Mouse (Mus musculus): ENCODE data around the gene Cdcp1.

Cdcp1 gene

DNA sequence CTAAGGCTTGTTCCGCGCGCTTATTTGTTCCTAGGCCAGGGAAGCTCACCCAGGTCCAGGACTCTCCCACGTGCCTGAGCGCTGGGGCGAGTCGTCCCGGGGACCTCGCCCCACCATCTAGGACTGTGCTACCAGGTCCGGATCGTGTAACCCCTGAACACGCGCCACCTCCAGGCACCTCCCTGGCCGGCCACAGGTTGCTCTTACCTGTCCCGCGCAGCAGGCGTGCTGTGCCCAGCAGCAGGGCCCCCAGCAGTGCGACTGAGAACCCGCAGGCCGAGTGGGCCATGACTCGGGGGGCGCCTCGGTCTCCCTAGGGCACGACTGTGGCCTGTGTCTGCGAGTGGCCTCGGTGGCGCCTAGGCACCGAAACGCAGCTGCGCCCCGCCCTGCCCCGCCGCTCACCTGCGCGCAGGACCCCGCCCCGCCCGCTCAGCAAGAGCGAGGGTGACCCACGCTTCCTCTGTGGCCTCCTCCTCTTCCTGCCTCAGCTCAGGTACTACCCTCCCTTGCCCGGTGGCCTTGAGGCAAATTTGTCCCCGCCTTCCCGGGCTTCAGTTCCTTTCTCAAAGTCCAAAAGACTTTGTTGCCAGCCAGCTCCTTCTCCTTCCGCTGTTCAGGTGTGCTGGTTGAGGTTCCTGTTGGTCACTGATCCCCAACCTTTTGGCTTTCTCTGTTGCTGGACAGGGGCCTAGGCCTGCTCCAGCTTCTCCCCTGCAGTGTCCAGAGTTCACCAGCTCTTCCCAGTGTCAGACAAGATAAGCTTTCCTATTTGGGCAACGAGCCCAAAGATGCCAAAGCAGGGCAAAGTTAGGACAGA lies at the start of gene Cdcp1:
Gene Cdcp1, minus strand, starts transcription at position 418 of the 820 bp plus-strand sequence.
- no peak for DNase-seq (ENCODE audit: low spot score in 2 of 2)

DNA sequence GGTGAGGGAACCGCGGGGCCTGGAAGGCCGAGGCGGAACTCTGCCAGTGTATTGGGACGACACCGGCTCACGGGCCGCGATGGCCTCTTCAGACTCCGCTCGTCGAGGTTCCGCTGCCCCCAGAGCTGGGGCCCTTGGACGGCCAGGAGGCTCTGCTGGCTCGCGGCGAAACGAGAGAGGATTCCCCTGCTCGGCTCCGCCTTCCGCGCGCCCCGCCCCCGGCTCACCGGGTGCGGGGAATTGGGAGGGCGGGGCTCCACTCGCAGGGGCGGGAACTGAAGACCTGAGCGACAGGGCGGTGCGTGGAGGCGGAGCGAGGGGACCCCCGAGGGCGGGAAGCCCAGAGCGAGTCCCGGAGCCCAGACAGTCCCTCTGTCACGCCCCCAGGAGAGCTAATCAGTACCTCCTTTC lies 44.8 kb upstream of the Cdcp1 start, which contains the start of gene Tmem158:
Gene Tmem158, minus strand, starts transcription at position 154 of the 411 bp plus-strand sequence.
- DNase-seq (ENCODE audit: low spot score in 2 of 2) = peak; percentile 77 to 85

DNA sequence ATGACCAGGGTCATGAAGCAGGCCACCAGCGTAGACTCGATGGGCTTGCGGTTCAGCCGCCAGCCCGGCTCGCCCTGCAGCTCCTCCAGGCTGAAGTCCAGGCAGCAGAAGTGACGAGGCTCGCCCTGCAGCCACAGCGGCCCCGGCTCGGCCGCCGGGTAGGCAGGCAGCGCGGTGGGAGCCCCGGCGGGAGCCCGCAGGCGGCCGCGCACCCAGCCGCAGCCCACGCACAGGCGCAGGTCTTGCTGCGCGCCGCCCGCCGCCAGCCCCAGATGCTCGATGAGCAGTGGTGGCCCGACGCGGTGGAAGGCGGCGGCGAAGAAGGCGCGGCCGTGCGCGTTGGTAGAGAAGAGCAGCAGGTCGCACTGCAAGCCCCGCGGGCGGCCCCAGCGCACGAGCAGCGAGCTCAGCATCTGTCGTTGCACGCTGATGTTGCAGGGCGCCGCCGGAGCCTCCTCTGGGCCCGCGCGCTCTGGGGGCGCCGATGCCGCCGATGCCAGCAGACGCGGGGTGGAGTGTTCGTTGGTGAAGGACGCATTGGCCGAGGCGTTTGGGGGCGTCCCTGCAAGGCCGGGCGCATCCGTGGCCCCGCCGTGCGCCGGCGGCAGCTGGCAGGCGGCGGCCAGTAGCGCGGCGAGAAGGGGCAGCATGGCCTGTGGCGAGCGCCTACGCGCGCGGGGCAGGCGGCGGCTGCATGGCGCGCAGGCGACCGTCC lies 44.2 kb upstream of the Cdcp1 start:
- DNase-seq (ENCODE audit: low spot score in 2 of 2) = peak; percentile 55 to 65

DNA sequence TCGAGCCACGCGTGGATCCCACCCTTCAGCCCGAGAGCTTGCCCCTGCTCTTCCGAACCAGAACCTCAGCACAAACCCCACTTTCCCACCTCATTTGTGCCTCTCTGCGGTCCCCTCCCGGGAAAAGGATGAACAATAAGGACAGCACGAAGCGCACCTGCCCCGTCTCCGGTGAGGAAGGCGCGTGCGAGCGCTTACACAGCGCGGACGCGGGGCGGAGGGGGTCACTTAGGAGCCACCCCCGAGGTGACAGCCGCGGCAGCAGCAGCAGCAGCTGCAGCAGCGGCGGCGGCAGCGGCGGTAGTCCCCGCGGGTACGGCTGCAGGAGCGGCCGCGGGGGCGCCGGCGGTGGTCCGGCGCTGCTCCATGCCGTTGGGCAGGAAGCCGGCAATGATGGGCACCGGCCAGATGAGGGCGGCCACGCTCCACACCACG lies 43.6 kb upstream of the Cdcp1 start:
- peak in 1 of 2 experiments; percentile 81 for DNase-seq (ENCODE audit: low spot score in 2 of 2)

DNA sequence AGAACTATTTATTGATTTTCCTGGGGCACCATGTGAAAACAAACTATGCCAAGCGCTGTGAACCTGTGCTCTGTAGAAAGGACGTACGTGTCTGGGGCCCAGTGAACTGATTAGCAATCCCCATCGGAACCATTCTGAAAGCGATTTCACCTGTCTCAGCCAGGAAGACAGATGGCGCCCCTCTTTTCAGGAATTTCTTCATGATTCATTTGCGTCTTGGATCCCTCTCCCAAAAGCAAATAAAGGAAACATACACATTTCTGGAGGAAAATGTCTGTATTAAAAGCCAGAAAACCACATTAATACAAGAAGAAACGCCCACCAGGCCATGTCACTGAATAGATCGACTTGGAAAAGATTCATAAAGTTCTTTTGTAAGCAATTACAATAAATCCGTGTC lies 43.0 kb upstream of the Cdcp1 start:
- no peak for DNase-seq (ENCODE audit: low spot score in 2 of 2)

DNA sequence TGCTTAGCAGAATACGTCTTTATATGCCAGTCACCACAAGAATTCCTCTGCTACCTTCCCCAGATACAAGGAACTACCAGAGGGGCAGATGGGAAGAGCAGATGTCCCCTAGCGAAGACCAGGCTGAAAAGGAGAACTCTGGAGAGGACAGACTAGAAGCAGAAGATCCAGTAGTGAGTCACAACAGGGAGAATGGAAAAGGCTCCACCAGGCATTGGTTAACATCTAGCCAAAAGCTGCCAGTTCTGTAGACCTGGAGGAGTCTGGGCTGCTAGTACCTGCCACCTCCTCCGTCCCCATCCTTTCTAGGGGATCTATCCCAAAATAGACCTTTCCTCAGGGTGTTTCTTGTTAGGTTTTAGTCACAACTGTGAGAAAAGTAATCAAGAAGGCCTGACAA lies 39.9 kb upstream of the Cdcp1 start:
- no peak for DNase-seq (ENCODE audit: low spot score in 2 of 2)

DNA sequence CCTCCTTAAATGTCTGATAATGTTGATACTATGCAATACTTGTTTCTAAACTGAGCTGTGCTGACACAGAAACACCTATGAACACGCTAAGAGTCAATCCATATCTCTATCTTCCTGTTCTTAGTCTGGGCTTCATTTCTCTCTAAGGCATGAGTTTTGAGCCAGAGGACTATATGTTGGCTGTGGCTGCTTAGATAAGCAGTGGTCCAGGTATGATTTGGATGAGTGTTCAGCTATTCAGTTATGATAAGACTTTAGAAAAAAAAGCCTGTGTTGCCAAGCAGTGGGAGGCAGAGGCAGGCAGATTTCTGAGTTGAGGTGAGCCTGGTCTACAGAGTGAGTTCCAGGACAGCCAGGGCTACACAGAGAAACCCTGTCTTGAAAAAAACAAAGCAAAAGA lies 32.2 kb upstream of the Cdcp1 start:
- no peak for DNase-seq (ENCODE audit: low spot score in 2 of 2)

DNA sequence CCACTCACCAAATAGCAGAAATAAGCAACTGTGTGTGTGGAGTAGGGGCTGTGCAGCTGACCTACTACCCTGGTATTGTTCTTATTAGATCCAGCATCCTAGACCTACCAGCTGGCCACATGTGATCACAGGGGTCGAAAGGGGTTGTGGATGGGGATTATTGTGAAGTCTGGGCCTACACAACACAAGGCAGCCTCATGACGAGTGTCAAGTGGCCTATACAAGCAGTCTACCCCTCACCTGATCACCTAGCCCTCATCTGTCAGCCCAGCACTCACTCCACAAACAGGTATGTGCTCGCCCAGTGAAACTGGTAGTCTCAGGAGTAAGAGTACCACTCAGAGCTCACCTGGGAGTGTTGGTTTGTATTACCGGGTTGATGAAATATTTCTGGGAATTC lies 29.3 kb upstream of the Cdcp1 start:
- DNase-seq (ENCODE audit: low spot score in 2 of 2) = no peak

DNA sequence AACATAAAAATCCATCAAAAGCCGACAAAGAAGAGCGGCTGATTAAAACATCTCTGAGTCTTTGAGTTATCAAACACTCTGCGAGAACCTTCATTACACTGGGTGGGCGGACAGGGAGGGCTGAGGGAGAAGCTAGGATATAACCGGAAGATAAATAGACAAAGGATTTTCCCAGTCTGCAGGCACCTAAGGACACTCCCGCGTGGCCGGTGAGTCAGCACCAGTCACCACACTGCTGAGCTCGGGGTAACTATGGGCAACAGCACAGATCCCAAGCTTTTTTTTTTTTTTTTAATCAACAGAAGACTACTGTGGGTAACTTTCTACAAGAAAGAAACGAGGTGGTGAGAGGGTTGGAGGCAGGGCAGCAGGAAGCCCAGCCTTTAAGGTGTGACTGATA lies 28.1 kb upstream of the Cdcp1 start:
- DNase-seq (ENCODE audit: low spot score in 2 of 2) = peak in 1 of 2 experiments; percentile 65

DNA sequence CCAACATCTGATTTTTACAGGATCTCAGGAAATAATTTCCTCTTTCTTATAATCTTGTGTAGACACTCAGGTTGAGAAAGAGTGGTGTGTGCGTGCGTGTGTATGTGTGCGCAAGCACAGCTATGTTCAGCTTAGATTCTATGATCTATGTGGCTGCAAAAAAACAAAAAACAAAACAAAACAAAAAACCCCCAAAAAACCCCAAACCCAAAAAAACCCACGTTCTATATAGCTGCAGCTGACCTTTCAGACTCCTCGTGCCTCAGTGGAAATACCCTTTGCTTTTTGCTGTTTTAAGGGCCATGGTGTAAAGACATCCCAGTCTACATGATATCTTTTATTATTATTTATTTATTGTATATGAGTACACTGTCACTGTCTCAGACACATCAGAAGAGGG lies 25.4 kb upstream of the Cdcp1 start:
- DNase-seq (ENCODE audit: low spot score in 2 of 2) = no peak

DNA sequence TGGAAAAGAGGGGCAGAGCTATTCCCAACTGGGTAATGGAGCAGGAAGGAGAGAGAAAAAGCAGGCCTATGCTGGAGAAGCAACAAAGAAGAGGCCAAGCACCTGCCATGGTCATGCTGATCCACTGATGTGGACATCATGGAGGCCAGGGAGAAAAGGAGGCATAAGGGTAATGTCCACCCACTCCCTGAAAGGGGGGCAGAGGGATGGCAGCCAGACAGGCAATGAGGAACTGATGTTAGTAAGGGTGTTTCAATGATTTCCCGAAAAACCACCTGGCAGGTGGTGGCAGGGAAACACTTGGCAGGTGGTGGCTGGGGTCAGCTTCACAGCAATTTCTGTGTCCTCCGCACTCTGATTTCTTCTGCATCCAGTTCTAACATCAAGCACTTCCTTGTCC lies 24.9 kb upstream of the Cdcp1 start:
- DNase-seq (ENCODE audit: low spot score in 2 of 2) = no peak

DNA sequence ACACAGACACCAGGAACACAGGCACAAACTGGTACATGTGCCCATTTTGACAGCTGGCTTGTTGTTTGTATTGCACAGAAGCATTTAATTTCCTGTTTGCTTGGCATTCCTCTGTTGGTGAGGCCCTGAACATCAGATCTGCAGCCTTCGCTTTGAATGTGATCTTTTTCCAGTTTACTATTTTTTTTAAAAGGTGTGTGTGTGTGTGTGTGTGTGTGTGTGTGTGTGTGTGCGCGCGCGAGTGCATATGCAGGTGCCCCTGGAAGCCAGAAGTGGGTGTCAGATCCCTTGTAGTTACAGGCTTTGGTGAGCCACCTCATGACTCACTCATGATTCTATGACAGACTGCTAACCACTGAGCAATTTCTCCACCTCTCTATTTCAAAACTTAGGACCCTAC lies 24.4 kb upstream of the Cdcp1 start:
- DNase-seq (ENCODE audit: low spot score in 2 of 2) = no peak

DNA sequence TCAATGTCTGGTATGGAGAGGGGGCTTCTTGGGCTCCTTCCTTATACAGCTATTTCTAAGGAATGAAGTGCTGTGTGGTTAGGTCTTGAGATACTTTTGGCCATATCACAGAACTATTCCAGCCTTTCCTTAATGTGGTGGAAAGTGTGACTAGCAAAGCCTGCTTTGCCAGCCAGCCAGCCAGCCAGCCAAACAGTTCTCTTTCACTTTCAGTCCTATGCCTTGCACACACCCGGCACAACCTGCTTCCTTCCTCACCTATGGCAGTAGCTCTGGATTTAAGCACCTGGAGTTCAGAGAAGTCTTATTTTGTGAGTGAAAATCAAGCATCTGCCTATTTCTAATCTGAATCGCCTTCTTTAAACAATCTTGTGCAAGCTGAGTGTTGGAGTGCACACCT lies 23.8 kb upstream of the Cdcp1 start:
- no peak for DNase-seq (ENCODE audit: low spot score in 2 of 2)

DNA sequence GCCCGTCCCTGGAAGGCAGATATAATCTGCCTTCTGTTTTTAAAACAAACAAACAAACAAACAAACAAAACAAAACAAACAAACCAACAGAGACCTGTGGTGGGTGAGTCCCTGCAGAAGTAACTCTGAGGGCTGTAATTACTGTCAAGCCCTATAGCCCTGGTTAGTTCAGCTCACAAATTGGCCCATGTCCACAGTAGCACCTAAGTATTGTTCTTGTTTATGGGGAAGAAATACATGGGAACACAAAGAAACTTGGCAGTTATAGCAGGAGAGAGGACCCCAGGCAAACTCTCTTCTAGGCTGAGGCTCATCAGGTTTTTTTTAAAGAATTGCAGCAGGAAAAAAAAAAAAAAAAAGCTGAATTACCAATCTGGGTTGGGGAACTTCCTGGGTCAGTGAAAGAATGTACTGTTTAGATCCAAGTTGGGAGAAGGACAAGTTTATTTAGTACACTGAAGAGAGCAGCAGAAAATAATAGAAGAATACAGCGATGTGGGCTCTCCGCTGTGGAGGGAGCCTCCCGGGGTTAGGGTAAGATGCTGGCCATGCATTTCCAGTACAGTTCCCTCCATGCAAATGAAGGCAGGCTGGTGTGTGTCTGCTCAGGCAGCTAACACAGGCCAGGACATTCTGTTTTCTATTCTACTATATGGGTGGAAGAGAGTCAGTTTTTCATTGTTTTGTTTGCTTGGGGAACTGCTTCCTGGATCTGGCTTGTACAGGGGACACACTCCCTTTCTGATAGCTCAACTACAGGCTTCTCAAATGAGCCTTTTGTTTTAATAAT lies 22.6 kb upstream of the Cdcp1 start:
- no peak for DNase-seq (ENCODE audit: low spot score in 2 of 2)

DNA sequence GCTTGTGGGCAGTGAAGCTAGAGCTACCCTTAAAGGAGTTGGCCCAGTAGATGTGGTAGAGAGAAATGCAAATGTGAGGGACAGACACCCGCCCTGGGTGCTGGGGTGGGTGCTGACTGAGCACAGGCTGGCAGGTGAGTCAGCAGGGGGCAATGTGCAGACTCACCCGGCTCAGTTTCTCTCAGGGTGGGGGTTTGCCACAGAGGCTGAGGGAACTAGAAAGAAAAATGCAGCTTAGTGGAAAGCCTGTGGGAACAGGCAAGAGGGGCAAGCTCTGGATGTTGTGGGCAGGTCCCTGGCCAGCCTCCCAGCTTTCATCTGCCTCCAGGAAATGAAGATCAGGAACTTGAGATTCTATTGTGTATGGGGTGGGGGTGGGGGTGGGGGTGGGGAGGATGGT lies 21.9 kb upstream of the Cdcp1 start:
- no peak for DNase-seq (ENCODE audit: low spot score in 2 of 2)

DNA sequence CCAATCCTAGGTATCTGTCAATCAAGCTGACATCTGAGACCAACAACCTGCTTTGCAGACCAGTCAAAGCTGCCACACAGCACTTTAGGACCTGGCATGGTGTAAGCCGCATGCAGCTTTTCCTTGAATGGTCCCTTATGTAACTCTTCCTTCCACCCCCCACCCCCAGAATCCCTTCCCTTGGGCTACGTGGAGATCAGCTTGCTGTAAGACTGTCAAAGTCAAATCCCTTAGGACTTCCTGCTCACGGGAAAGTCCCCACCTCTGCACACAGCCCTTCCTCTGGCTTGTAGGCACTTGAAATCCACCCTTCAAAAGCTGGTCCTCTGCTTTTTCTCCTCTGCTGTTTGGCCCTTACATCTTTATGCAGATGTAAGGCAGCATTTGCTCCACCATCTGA lies 19.8 kb upstream of the Cdcp1 start:
- no peak for DNase-seq (ENCODE audit: low spot score in 2 of 2)

DNA sequence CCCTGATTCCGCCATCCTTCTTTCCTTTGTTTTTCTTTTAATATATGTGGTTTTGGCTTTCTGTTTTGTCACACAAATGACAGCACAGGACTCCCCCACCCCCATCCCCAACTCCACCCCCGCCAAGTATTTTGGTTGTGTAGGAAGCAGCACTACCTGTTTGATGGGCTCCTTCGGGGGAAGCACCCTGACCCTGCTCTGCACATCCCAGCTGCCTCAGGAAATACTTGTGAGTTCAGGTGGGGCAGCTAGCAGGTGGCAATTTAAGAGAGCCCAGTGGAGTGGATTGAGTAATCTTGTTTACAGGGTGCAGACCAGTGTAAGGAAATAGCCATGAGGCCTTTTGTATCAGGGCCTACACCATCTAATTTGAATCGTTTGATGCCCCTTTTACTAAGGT lies 14.0 kb upstream of the Cdcp1 start:
- no peak for DNase-seq (ENCODE audit: low spot score in 2 of 2)

DNA sequence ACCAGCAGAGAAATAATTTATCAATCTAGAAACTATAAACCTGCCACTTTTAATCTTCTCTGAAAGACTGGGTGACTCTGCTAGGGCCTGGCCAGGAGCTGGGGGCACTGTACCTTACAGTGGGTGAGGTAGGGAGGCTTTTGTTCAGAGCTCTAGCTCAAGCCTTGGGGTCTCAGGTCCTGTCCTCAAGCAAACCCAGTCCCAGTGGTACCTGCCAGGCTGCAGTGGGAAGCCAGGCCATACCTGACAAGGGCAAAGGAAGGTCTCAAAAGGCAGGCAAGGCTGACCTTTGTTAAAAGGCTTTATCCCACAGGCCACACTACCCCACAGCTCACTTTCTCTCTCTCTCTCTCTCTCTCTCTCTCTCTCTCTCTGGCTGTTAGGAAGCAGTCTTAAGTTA lies 12.8 kb upstream of the Cdcp1 start:
- DNase-seq (ENCODE audit: low spot score in 2 of 2) = no peak

DNA sequence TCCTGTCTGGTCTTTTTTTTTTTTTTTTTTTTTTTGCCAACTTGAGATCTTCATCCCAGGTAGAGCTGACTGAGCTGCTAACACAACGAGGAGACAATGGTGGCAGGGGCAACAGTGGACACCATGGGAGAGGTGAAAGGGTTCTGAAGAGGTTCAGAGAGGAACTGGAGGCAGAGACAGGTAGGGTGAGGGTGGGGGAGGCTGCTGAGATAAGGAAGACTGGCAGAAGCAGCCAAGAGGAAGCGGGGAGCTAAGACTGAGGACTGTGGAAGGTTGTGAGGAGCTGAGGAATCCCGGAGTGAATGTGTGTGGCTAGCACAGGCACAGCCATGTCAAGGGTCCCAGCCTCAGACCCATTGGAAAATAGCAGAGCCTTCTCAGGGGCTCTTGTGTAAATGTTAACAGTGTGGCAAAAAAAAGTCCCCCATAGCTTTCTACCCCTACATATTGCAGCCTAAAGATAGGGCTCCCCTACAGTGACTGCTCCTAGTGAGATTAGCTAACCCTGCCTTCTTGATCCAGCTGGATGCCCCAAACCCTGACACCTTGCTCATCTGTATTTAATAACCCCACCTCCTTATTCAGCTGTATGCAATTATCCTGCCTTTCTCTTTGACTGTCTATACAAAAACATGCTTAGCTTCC lies 11.4 kb upstream of the Cdcp1 start:
- no peak for DNase-seq (ENCODE audit: low spot score in 2 of 2)

DNA sequence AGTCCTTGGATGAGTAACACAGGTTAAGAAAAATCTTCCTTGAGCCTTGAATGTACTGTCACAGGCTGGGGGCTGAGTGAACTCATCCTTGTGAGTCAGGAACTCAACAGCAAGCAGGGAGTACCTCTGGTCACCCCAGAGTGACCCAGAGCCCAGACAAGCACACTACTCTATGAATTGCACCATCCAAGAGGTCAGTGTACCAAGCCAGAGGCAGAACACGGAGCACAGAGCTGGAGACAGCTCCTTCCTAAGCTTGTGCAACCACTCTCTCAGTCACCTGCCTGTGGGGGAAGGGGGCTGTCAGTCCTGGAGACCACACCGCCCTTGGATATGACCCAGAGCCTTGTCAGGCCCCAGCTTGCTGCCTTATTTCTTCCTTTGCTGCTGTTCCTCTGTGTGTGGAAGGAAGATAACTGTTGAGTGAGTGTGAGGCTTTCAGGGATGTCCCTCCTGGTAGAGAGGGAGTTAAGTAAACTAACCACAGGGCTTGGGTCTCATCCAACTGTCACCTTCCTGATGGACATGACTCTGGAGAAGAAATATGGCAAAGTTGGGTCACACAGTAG lies 9.1 kb upstream of the Cdcp1 start:
- DNase-seq (ENCODE audit: low spot score in 2 of 2) = no peak

DNA sequence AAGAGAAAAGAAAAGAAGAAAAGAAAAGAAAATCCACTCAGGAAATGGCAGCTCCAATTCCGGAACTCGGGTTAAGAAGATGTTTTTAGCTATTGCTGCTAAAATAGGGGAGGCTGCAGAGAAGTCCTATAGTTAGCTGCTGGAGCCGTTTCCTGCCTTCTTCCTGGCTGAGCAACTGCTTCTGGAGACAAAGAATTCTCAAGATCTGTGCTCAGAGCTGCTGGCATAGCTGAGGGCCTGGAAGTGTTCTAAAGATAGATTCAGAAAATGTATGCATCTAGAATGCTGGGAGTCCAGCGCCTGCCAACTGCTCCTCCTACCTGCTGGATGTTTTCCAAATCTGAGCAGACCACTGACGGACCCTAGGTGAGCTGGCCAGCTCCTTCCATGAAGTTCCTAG lies 4.0 kb upstream of the Cdcp1 start:
- DNase-seq (ENCODE audit: low spot score in 2 of 2) = peak in 1 of 2 experiments; percentile 15
